Mouse (Mus musculus): ENCODE measurements at regions not wholly inside any gene's neighbourhood (a gene's known extent, or its start where the extent isn't known, plus 50 kb on each side); places are given as distances from the start of the nearest gene placed in this dataset.

DNA sequence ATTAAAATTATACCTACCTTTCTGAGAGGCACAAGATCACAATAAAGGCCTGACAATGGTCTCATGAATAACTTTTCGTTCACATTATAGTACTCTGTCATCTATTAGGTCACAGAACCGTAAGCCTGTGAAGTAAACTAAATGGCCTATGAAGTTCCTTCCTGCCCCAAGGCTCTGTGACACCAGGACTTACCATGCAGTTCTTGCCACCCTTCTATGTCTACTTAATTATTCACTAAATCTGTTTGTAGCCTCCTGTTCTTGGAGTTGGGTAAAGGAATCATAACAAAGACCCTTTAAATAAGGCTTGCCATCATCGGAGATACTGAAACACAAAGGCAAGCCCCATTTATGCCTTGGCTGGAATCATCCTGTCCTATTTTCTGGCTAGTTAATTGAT lies 408.3 kb downstream of the Cmpk2 start:
- no peak for TF ChIP-seq CTCF (IDR thresholded peaks at IDR 0.05; ENCODE audit: low read depth, low read length)
- TF ChIP-seq GATA1 (IDR thresholded peaks at IDR 0.05; ENCODE audit: borderline replicate concordance, low read length) = no peak
- TF ChIP-seq POLR2AphosphoS5 (IDR thresholded peaks at IDR 0.05; ENCODE audit: insufficient replicate concordance, low read depth, low read length) = no peak
- TF ChIP-seq TAL1 (conservative IDR thresholded peaks at IDR 0.05; ENCODE audit: low read depth, low read length) = no peak
- no peak for TF ChIP-seq GATA2 (IDR thresholded peaks at IDR 0.05; ENCODE audit: borderline replicate concordance, low read depth, low read length)
